In genomic region chr10:62603233-62604030, GRCm38 (mm10) we compare ENCODE assay signal across 10 mouse cellular contexts. TPM values are rescaled to one million over a fixed set of nuclear protein-coding genes. Genes with fewer than 3 reads are reported as not detected.
A peak's percentile ranks its signal among the peaks of the same experiment; 100 is the strongest.
DNase-seq lines count a peak whose midpoint lies in the region; ATAC-seq and TF ChIP-seq lines count a peak whose summit lies in the region.
"Had no signal": no experiment of that assay in that cellular context is flagged by ENCODE, and none has a peak within 500 bp of the region (broad histone marks: within the 10 kb centered on the region; RNA-seq: fewer than 3 reads in every experiment).

No protein-coding gene starts in this region.

- H3K4me2 ChIP-seq in forebrain, embryonic 12.5 days: peak overlapping the region; percentile 95; the same call in 1 of the 2 replicates
- no peak overlapping the region for H3K4me2 ChIP-seq in forebrain, embryonic 14.5 days (ENCODE audit: low read length)
- peak overlapping the region; percentile 90 for H3K4me2 ChIP-seq in neural tube, embryonic 12.5 days (replicated peaks)
- peak overlapping the region; percentile 94 for H3K4me2 ChIP-seq in liver, embryonic 12.5 days

- no peak for DNase-seq in forebrain, embryonic 14.5 days (ENCODE audit: low spot score)
- no peak for DNase-seq in neural tube, embryonic 10.5 days (ENCODE audit: extremely low spot score, low spot score)
- DNase-seq in lung, adult 2 months: no peak
- DNase-seq in adrenal gland, adult (ENCODE audit: inconsistent age in 2 of 2, low spot score in 1 of 2): no peak
- no peak for DNase-seq in spleen, postnatal 4 days (ENCODE audit: low spot score in 2 of 2)
- DNase-seq: left cerebral cortex, postnatal 4 days; thymus, postnatal 4 days had no signal

- H3K9me3 ChIP-seq in forebrain, embryonic 12.5 days: no peaks in the 10 kb centered on the region
- H3K9me3 ChIP-seq in forebrain, embryonic 14.5 days (replicated peaks; ENCODE audit: control insufficient read depth, low read length): no peaks in the 10 kb centered on the region
- no peaks in the 10 kb centered on the region for H3K9me3 ChIP-seq in neural tube, embryonic 12.5 days
- no peaks in the 10 kb centered on the region for H3K9me3 ChIP-seq in liver, embryonic 12.5 days (replicated peaks)

- peaks cover 4% of the 10 kb centered on the region for H3K36me3 ChIP-seq in forebrain, embryonic 12.5 days (replicated peaks)
- H3K36me3 ChIP-seq in forebrain, embryonic 14.5 days (ENCODE audit: control insufficient read depth, insufficient read depth, low read length): peaks cover 3% of the 10 kb centered on the region
- peaks cover 3% of the 10 kb centered on the region; the same call in 1 of the 2 replicates for H3K36me3 ChIP-seq in neural tube, embryonic 12.5 days
- peaks cover 16% of the 10 kb centered on the region for H3K36me3 ChIP-seq in liver, embryonic 12.5 days

- TF ChIP-seq POLR2A in lung, adult 2 months (IDR thresholded peaks at IDR 0.05; ENCODE audit: borderline replicate concordance, extremely low read depth, low read depth, low read length): no peak

- no peak overlapping the region for H3K9ac ChIP-seq in forebrain, embryonic 12.5 days
- no peak overlapping the region for H3K9ac ChIP-seq in forebrain, embryonic 14.5 days (ENCODE audit: low read length)
- no peak overlapping the region for H3K9ac ChIP-seq in neural tube, embryonic 12.5 days
- no peak overlapping the region for H3K9ac ChIP-seq in liver, embryonic 12.5 days

- TF ChIP-seq CTCF in lung, adult 2 months (IDR thresholded peaks at IDR 0.05; ENCODE audit: insufficient read depth, low read length): no peak

- ATAC-seq in forebrain, embryonic 12.5 days (ENCODE audit: low FRiP score): no peak
- no peak for ATAC-seq in forebrain, embryonic 14.5 days
- no peak for ATAC-seq in neural tube, embryonic 12.5 days (ENCODE audit: low FRiP score, low read depth)
- no peak for ATAC-seq in liver, embryonic 12.5 days

- H3K27me3 ChIP-seq in forebrain, embryonic 12.5 days: no peaks in the 10 kb centered on the region
- no peaks in the 10 kb centered on the region for H3K27me3 ChIP-seq in forebrain, embryonic 14.5 days (replicated peaks; ENCODE audit: control insufficient read depth, insufficient read depth, low read length)
- H3K27me3 ChIP-seq in neural tube, embryonic 12.5 days (replicated peaks): no peaks in the 10 kb centered on the region
- no peaks in the 10 kb centered on the region for H3K27me3 ChIP-seq in liver, embryonic 12.5 days (replicated peaks)

- WGBS in forebrain, embryonic 12.5 days: 90% methylated on average over 12 of the region's 12 CpGs
- WGBS in forebrain, embryonic 14.5 days: 89% methylated on average over 12 of the region's 12 CpGs
- 90% methylated on average over 12 of the region's 12 CpGs for WGBS in neural tube, embryonic 12.5 days
- 76% methylated on average over 12 of the region's 12 CpGs for WGBS in liver, embryonic 12.5 days (ENCODE audit: insufficient replicate concordance)
- WGBS in lung, adult 2 months: 76% methylated on average over 12 of the region's 12 CpGs

- 0 out of 2 replicates have a peak overlapping the region, but pooled peaks have one; percentile 93 for H3K4me3 ChIP-seq in forebrain, embryonic 12.5 days (replicated peaks)
- H3K4me3 ChIP-seq in forebrain, embryonic 14.5 days (ENCODE audit: low read depth, low read length): no peak overlapping the region
- no peak overlapping the region for H3K4me3 ChIP-seq in neural tube, embryonic 12.5 days
- H3K4me3 ChIP-seq in liver, embryonic 12.5 days: peak overlapping the region; percentile 76
- H3K4me3 ChIP-seq in lung, adult 2 months (replicated peaks; ENCODE audit: extremely low read depth, low read depth, low read length): no peak overlapping the region

- H3K27ac ChIP-seq in forebrain, embryonic 12.5 days: no peak overlapping the region
- H3K27ac ChIP-seq in forebrain, embryonic 14.5 days (ENCODE audit: low read depth, low read length): no peak overlapping the region
- no peak overlapping the region for H3K27ac ChIP-seq in neural tube, embryonic 12.5 days
- H3K27ac ChIP-seq in liver, embryonic 12.5 days: no peak overlapping the region

- peaks cover 19% of the 10 kb centered on the region for H3K4me1 ChIP-seq in forebrain, embryonic 12.5 days
- peaks cover 4% of the 10 kb centered on the region for H3K4me1 ChIP-seq in forebrain, embryonic 14.5 days (ENCODE audit: control insufficient read depth, insufficient read depth, low read length)
- H3K4me1 ChIP-seq in neural tube, embryonic 12.5 days: peaks cover 8% of the 10 kb centered on the region
- H3K4me1 ChIP-seq in liver, embryonic 12.5 days: peaks cover 33% of the 10 kb centered on the region
- H3K4me1 ChIP-seq in lung, adult 2 months (ENCODE audit: control insufficient read depth, insufficient read depth, low read length): peaks cover 4% of the 10 kb centered on the region; the same call in 1 of the 2 replicates

RNA-seq across cellular contexts. Expression of gene Ddx21, which starts 1.4 kb away (rescaled TPM):
- polyA plus RNA-seq in forebrain, embryonic 12.5 days (2016; fragmentation: Nextera tagmentation; extraction: Ambion mirVana): 32.6 and 33.3 TPM in 2 replicates
- polyA plus RNA-seq in forebrain, embryonic 14.5 days (2014; fragmentation: Nextera tagmentation; extraction: Ambion mirVana): 20.6 and 22.5 TPM in 2 replicates
- 23.6 and 23.8 TPM in 2 replicates for polyA plus RNA-seq in neural tube, embryonic 12.5 days (2016; fragmentation: Nextera tagmentation; extraction: Ambion mirVana)
- polyA plus RNA-seq in liver, embryonic 12.5 days (2016; fragmentation: Nextera tagmentation; extraction: Ambion mirVana): 38.3 and 40.6 TPM in 2 replicates
- 7.2 and 13.4 TPM in 2 replicates for polyA plus RNA-seq in lung, adult 2 months (2012; rRNA removed)

RNA-seq across cellular contexts. Expression of gene Kif1bp, which starts 25.2 kb away (rescaled TPM):
- polyA plus RNA-seq in forebrain, embryonic 12.5 days (2016; fragmentation: Nextera tagmentation; extraction: Ambion mirVana): 61.1 and 61.4 TPM in 2 replicates
- polyA plus RNA-seq in forebrain, embryonic 14.5 days (2014; fragmentation: Nextera tagmentation; extraction: Ambion mirVana): 74.4 and 74.9 TPM in 2 replicates
- polyA plus RNA-seq in neural tube, embryonic 12.5 days (2016; fragmentation: Nextera tagmentation; extraction: Ambion mirVana): 72.8 and 73.8 TPM in 2 replicates
- polyA plus RNA-seq in liver, embryonic 12.5 days (2016; fragmentation: Nextera tagmentation; extraction: Ambion mirVana): 20.0 and 21.1 TPM in 2 replicates
- polyA plus RNA-seq in lung, adult 2 months (2012; rRNA removed): 37.8 and 45.5 TPM in 2 replicates

RNA-seq across cellular contexts. Expression of gene Ddx50, which starts 47.6 kb away (rescaled TPM):
- polyA plus RNA-seq in forebrain, embryonic 12.5 days (2016; fragmentation: Nextera tagmentation; extraction: Ambion mirVana): 130 and 136 TPM in 2 replicates
- 93.8 and 118 TPM in 2 replicates for polyA plus RNA-seq in forebrain, embryonic 14.5 days (2014; fragmentation: Nextera tagmentation; extraction: Ambion mirVana)
- polyA plus RNA-seq in neural tube, embryonic 12.5 days (2016; fragmentation: Nextera tagmentation; extraction: Ambion mirVana): 109 and 112 TPM in 2 replicates
- polyA plus RNA-seq in liver, embryonic 12.5 days (2016; fragmentation: Nextera tagmentation; extraction: Ambion mirVana): 59.0 and 59.4 TPM in 2 replicates
- 8.9 and 14.1 TPM in 2 replicates for polyA plus RNA-seq in lung, adult 2 months (2012; rRNA removed)

Comparison
In these comparisons a context has a peak if more than half of its experiments do, and no peak if none do; other contexts are left out.
1. H3K4me3 ChIP-seq: peak in forebrain, embryonic 12.5 days (single experiment) and liver, embryonic 12.5 days (single experiment); none in forebrain, embryonic 14.5 days (single experiment), neural tube, embryonic 12.5 days (single experiment) and lung, adult 2 months (single experiment).